Mouse (Mus musculus): Measurements from ENCODE around the gene Ifi27l2a. TPM values are rescaled to one million over a fixed set of nuclear protein-coding genes. Genes with fewer than 3 reads are reported as not detected.
"Not testable (repeated sequence)": the region's sequence is repeated elsewhere in the genome, so short reads cannot be mapped to it uniquely, and the experiment has no call there.

The Ifi27l2a gene
- polyA plus RNA-seq, 1 experiment from 2014 or later = 4.7 TPM

DNA sequence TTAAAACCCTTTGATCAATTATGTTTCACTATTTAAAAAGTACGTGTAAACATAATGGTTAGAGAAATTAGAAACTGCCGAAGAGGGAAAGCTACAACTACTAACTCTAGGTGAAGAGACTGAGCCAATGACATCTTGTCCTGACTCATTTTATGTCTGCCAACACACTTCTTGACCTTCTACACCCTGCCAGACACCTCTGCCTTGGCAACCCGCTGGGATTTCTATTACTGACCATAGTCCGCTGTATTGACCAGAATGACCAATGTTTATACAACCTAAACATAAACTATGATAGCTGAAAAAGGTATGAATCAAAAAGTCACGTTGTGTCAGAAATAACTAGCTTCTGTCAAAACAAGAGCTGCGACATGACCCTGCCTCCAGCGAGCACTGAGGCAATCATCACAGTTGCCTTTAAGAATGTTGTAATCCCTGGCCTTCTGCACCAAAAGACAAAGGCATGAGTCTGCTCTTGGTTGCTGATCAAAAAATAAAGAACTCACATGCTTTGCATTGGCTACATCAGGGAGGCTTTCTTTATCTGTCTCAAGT lies 34.1 kb upstream of the Ifi27l2a start:
- no peak for ATAC-seq (ENCODE audit: low FRiP score)
- Histone ChIP-seq H3K36me3 (replicated peaks; ENCODE audit: control insufficient read depth, insufficient read depth) (no peaks in the 10 kb centered on the region), H3K4me2 (replicated peaks) (no peak overlapping the region), H3K9me3 (ENCODE audit: control insufficient read depth, low read length) (no peaks in the 10 kb centered on the region), H3K4me1 (replicated peaks; ENCODE audit: control insufficient read depth, insufficient read depth, low read length) (no peaks in the 10 kb centered on the region), H3K9ac (no peak overlapping the region), H3K27me3 (ENCODE audit: control insufficient read depth, insufficient read depth, low read length) (no peaks in the 10 kb centered on the region), H3K27ac (no peak overlapping the region), H3K4me3 (replicated peaks; ENCODE audit: low read length) (no peak overlapping the region)
- WGBS = 84% methylated on average over 7 of the region's 7 CpGs
- no peak for DNase-seq (ENCODE audit: low spot score)

DNA sequence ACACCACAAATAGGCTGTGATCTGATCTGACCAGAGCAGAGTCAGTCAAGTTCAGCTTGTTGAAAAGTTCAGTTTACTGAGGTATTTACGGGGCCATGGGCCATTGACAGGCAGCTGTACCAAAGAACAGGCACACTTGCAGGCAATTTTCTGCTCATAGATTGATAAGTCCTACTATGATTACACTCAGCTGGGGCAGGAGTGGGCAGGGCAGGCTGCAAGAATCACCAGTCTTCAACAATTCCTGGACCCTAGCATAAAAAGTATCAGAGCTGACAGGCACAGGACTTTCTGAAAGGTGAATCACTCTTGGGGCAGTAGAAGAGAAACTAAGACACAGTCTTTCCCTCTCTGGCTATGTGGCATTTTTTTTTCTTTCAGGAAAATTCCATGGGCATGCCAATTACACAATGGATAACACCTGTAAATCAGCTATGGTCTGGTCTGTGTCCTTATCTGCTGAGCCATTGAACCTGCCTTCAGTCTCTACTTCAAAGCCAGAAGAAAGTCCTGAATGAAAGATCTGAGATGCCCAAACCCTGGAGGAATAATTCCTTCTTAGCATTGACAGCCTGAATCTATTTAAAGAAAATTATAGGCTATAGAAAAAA lies 33.4 kb upstream of the Ifi27l2a start:
- no peaks in the 10 kb centered on the region for H3K36me3 ChIP-seq (replicated peaks; ENCODE audit: control insufficient read depth, insufficient read depth)
- no peaks in the 10 kb centered on the region for H3K4me1 ChIP-seq (replicated peaks; ENCODE audit: control insufficient read depth, insufficient read depth, low read length)
- no peak overlapping the region for H3K4me3 ChIP-seq (replicated peaks; ENCODE audit: low read length)
- no peaks in the 10 kb centered on the region for H3K9me3 ChIP-seq (ENCODE audit: control insufficient read depth, low read length)
- no peak overlapping the region for H3K4me2 ChIP-seq (replicated peaks)
- H3K27ac ChIP-seq = no peak overlapping the region
- no peak overlapping the region for H3K9ac ChIP-seq
- H3K27me3 ChIP-seq (ENCODE audit: control insufficient read depth, insufficient read depth, low read length) = no peaks in the 10 kb centered on the region
- DNase-seq (ENCODE audit: low spot score) = no peak
- no peak for ATAC-seq (ENCODE audit: low FRiP score)
- 83% methylated on average over 1 of the region's 1 CpGs for WGBS

DNA sequence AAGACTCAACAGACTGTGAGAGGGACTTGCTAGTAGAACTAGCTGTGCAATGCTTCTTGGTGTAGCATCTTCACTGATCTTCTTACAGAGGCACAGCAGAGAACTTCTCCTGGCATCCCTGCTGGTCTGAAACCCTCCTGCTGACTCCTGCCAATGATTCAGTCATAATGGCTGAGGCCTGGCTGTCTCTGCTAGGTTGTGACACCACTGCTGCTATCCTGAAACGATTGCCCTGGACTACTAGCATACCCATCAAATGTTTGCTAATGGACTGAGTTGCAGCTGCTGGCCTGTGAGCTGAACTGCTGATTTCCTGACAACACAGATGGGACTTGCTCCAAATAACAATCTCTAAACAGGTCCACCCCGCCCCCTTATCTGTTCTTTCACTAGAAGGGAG lies 31.0 kb upstream of the Ifi27l2a start:
- no peaks in the 10 kb centered on the region for H3K9me3 ChIP-seq (ENCODE audit: control insufficient read depth, low read length)
- 43% methylated on average over 2 of the region's 2 CpGs for WGBS

DNA sequence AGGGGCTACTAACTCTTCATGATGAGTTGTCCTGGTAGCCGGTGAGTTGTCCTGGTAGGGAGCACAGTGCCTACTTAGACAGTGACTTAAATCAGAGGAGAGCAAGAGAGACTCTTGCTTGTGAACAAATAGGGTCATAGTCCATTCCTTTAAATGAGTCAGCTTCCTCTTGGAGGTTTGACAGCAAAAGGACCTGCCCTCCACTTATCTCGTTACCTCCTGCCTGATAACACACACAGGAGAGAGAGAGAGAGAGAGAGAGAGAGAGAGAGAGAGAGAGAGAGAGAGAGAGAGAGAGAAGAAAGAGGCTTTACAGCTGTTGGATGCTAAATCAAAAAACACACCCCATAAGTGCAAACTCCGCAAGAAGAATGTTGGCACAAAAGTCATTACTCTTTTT lies 13.7 kb upstream of the Ifi27l2a start, which contains the start of gene Ifi27l2b:
Ifi27l2b (minus strand) TSS at position 84 of the 400 bp plus-strand sequence.
- Histone ChIP-seq H3K4me1 (replicated peaks; ENCODE audit: control insufficient read depth, insufficient read depth, low read length) (no peaks in the 10 kb centered on the region), H3K27ac (no peak within 1 kb of the TSS), H3K9ac (no peak within 1 kb of the TSS), H3K4me2 (replicated peaks) (no peak within 1 kb of the TSS), H3K36me3 (replicated peaks; ENCODE audit: control insufficient read depth, insufficient read depth) (no peaks in the 10 kb centered on the region), H3K9me3 (ENCODE audit: control insufficient read depth, low read length) (no peaks in the 10 kb centered on the region), H3K4me3 (replicated peaks; ENCODE audit: low read length) (no peak within 1 kb of the TSS), H3K27me3 (ENCODE audit: control insufficient read depth, insufficient read depth, low read length) (no peaks in the 10 kb centered on the region)
- no peak for DNase-seq (ENCODE audit: low spot score)
- WGBS = 78% methylated on average over 3 of the region's 3 CpGs
- ATAC-seq (ENCODE audit: low FRiP score) = no peak

More for the DNA sequence above, 31.0 kb upstream of the Ifi27l2a start:
- no peak for DNase-seq (ENCODE audit: low spot score)
- ATAC-seq (ENCODE audit: low FRiP score) = no peak
- H3K9ac ChIP-seq = no peak overlapping the region
- no peaks in the 10 kb centered on the region for H3K27me3 ChIP-seq (ENCODE audit: control insufficient read depth, insufficient read depth, low read length)
- H3K4me3 ChIP-seq (replicated peaks; ENCODE audit: low read length) = no peak overlapping the region
- H3K36me3 ChIP-seq (replicated peaks; ENCODE audit: control insufficient read depth, insufficient read depth) = no peaks in the 10 kb centered on the region
- H3K27ac ChIP-seq = no peak overlapping the region
- no peaks in the 10 kb centered on the region for H3K4me1 ChIP-seq (replicated peaks; ENCODE audit: control insufficient read depth, insufficient read depth, low read length)
- no peak overlapping the region for H3K4me2 ChIP-seq (replicated peaks)

DNA sequence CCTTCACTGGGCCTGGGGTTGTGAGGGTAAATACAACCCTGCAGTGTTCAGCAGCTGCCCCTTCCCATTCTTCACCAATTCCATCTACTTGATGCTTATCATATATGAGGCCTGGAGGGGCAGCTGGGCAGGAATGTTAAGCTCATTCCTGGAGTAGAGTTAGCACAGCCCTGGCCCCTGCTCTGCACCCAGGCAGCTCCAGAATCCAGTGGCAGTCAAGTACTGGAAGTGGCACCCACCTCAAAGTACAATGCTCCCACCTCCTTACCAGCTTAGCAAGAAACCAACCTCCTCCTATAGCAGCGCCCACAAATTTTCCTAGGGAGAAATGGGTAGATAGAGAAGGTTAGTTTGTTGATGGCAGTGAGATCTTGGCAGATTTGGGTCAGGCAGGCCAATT lies 13.2 kb upstream of the Ifi27l2a start:
- not testable (repeated sequence) for H3K9me3 ChIP-seq (ENCODE audit: control insufficient read depth, low read length); H3K9ac ChIP-seq; H3K36me3 ChIP-seq (replicated peaks; ENCODE audit: control insufficient read depth, insufficient read depth); H3K4me1 ChIP-seq (replicated peaks; ENCODE audit: control insufficient read depth, insufficient read depth, low read length); H3K4me2 ChIP-seq (replicated peaks); DNase-seq (ENCODE audit: low spot score); H3K27ac ChIP-seq; H3K4me3 ChIP-seq (replicated peaks; ENCODE audit: low read length); ATAC-seq (ENCODE audit: low FRiP score); H3K27me3 ChIP-seq (ENCODE audit: control insufficient read depth, insufficient read depth, low read length)
- no CpG with 5 or more reads among the region's 1 CpGs for WGBS

- Histone ChIP-seq H3K9ac (no peak overlapping the region), H3K4me1 (replicated peaks; ENCODE audit: control insufficient read depth, insufficient read depth, low read length) (no peaks in the 10 kb centered on the region), H3K27me3 (ENCODE audit: control insufficient read depth, insufficient read depth, low read length) (no peaks in the 10 kb centered on the region), H3K9me3 (ENCODE audit: control insufficient read depth, low read length) (no peaks in the 10 kb centered on the region), H3K27ac (no peak overlapping the region), H3K4me2 (replicated peaks) (no peak overlapping the region), H3K36me3 (replicated peaks; ENCODE audit: control insufficient read depth, insufficient read depth) (no peaks in the 10 kb centered on the region), H3K4me3 (replicated peaks; ENCODE audit: low read length) (no peak overlapping the region)
- no peak for ATAC-seq (ENCODE audit: low FRiP score)
- DNase-seq (ENCODE audit: low spot score) = no peak
Observed at GRCm38 (mm10) chr12:103453361-103453760, 9.9 kb upstream of the Ifi27l2a start.

- H3K4me1 ChIP-seq (replicated peaks; ENCODE audit: control insufficient read depth, insufficient read depth, low read length) = no peaks in the 10 kb centered on the region
- H3K9ac ChIP-seq = no peak overlapping the region
- H3K4me2 ChIP-seq (replicated peaks) = no peak overlapping the region
- no peak for DNase-seq (ENCODE audit: low spot score)
- H3K9me3 ChIP-seq (ENCODE audit: control insufficient read depth, low read length) = no peaks in the 10 kb centered on the region
- no peaks in the 10 kb centered on the region for H3K27me3 ChIP-seq (ENCODE audit: control insufficient read depth, insufficient read depth, low read length)
- 79% methylated on average over 3 of the region's 3 CpGs for WGBS
- no peak overlapping the region for H3K27ac ChIP-seq
- H3K36me3 ChIP-seq (replicated peaks; ENCODE audit: control insufficient read depth, insufficient read depth) = no peaks in the 10 kb centered on the region
- H3K4me3 ChIP-seq (replicated peaks; ENCODE audit: low read length) = no peak overlapping the region
- ATAC-seq (ENCODE audit: low FRiP score) = no peak
Observed at GRCm38 (mm10) chr12:103445060-103445459, 1.6 kb upstream of the Ifi27l2a start.

DNA sequence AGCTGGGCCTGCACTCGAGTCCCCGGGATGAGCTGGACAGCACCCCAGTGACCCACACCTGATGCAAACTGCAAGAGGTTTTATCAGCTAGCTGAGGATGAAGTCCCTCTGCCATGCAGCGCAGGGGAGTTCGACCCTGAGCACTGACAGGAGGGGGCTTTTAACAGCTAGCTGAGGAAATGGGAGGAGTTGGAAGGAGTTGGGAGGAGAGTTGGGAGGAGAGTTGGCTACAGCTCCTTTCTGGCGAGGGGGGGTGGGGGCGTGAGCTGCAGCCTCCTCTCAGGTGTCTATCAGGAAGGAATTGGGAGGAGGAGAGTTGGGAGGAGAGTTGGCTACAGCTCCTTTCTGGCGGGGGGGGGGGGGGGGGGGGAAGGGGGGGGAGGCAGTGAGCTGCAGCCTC lies 781 bp upstream of the Ifi27l2a start:
- DNase-seq (ENCODE audit: low spot score); ATAC-seq (ENCODE audit: low FRiP score): not testable (repeated sequence)
- 54% methylated on average over 6 of the region's 7 CpGs for WGBS

GRCm38 (mm10) chr12:103437601-103438000 lies 5.9 kb downstream of the Ifi27l2a start:
- Histone ChIP-seq H3K4me1 (replicated peaks; ENCODE audit: control insufficient read depth, insufficient read depth, low read length) (no peaks in the 10 kb centered on the region), H3K9ac (no peak overlapping the region), H3K27ac (no peak overlapping the region), H3K27me3 (ENCODE audit: control insufficient read depth, insufficient read depth, low read length) (no peaks in the 10 kb centered on the region), H3K4me2 (replicated peaks) (no peak overlapping the region), H3K9me3 (ENCODE audit: control insufficient read depth, low read length) (no peaks in the 10 kb centered on the region), H3K4me3 (replicated peaks; ENCODE audit: low read length) (no peak overlapping the region), H3K36me3 (replicated peaks; ENCODE audit: control insufficient read depth, insufficient read depth) (no peaks in the 10 kb centered on the region)
- DNase-seq (ENCODE audit: low spot score) (no peak), ATAC-seq (ENCODE audit: low FRiP score) (no peak)
- WGBS = 95% methylated on average over 1 of the region's 1 CpGs

More for the DNA sequence above, 781 bp upstream of the Ifi27l2a start:
- H3K4me1 ChIP-seq (replicated peaks; ENCODE audit: control insufficient read depth, insufficient read depth, low read length); H3K4me2 ChIP-seq (replicated peaks); H3K27me3 ChIP-seq (ENCODE audit: control insufficient read depth, insufficient read depth, low read length); H3K27ac ChIP-seq; H3K36me3 ChIP-seq (replicated peaks; ENCODE audit: control insufficient read depth, insufficient read depth); H3K9ac ChIP-seq; H3K4me3 ChIP-seq (replicated peaks; ENCODE audit: low read length); H3K9me3 ChIP-seq (ENCODE audit: control insufficient read depth, low read length): not testable (repeated sequence)

DNA sequence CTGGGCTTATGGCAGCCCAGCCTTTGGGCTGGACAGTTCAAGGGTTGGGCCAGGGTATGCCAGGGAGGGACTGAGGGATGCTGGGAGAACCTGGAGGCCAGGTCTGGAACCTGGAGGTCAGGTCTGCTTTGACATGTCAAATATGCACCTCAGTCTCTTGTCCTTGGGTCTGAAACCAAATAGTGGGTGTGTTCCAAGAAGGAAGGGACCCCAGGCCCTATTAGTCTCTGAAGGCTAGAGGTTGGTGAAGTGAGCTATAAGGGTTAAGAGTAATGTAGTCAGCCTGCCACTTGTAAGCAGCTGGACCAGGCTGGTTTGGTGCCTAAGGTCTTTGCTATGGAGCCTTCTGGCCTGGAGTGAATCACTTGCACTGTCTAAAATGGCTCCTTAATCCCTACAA lies 8.6 kb downstream of the Ifi27l2a start:
- Histone ChIP-seq H3K36me3 (replicated peaks; ENCODE audit: control insufficient read depth, insufficient read depth) (no peaks in the 10 kb centered on the region), H3K27ac (no peak overlapping the region), H3K4me2 (replicated peaks) (no peak overlapping the region), H3K4me1 (replicated peaks; ENCODE audit: control insufficient read depth, insufficient read depth, low read length) (no peaks in the 10 kb centered on the region), H3K9ac (no peak overlapping the region), H3K27me3 (ENCODE audit: control insufficient read depth, insufficient read depth, low read length) (no peaks in the 10 kb centered on the region), H3K4me3 (replicated peaks; ENCODE audit: low read length) (no peak overlapping the region), H3K9me3 (ENCODE audit: control insufficient read depth, low read length) (no peaks in the 10 kb centered on the region)
- no peak for ATAC-seq (ENCODE audit: low FRiP score)
- DNase-seq (ENCODE audit: low spot score) = no peak

Data from hindbrain, embryonic 14.5 days (tissue).